Mouse (Mus musculus) embryonic facial prominence, embryonic 11.5 days (tissue): ENCODE measurements around the gene Pik3c2g. TPM values are rescaled to one million over a fixed set of nuclear protein-coding genes. Genes with fewer than 3 reads are reported as not detected.
"Not testable (repeated sequence)": the region's sequence is repeated elsewhere in the genome, so short reads cannot be mapped to it uniquely, and the experiment has no call there.

Experiments used
- ATAC-seq: fragments of 200-750 bp; cut with Nextera tagmentation; replicated peaks from 2 replicates; pipeline ENCODE4 v1.8.0; 2017; ENCODE audit warnings: low read depth; ENCODE audit not compliant: insufficient number of reproducible peaks, low FRiP score, low TSS enrichment
- DNase-seq: peaks from one replicate; pipeline ENCODE4 v3.0.0-alpha.2; 2015; ENCODE audit warnings: low spot score
- H3K27ac ChIP-seq: fragments of 300-500 bp; sonication (generic); replicated peaks from 2 replicates; pipeline ENCODE4 v1.5.1; 2014; ENCODE audit warnings: mild to moderate bottlenecking, low read depth, low read length, control low read depth
- H3K27me3 ChIP-seq: fragments of 300-500 bp; sonication (generic); 2 replicates; pipeline ENCODE4 v1.6.1; 2014; ENCODE audit warnings: mild to moderate bottlenecking, low read length, moderate library complexity, mixed read lengths; ENCODE audit not compliant: control insufficient read depth, insufficient read depth
- H3K36me3 ChIP-seq: fragments of 300-500 bp; sonication (generic); replicated peaks from 2 replicates; pipeline ENCODE4 v1.6.1; 2014; ENCODE audit warnings: low read depth, mild to moderate bottlenecking, low read length, moderate library complexity, mixed read lengths; ENCODE audit not compliant: control insufficient read depth, insufficient read depth
- H3K4me1 ChIP-seq: fragments of 300-500 bp; sonication (generic); 2 replicates; pipeline ENCODE4 v1.6.1; 2014; ENCODE audit warnings: low read length, mixed read lengths; ENCODE audit not compliant: control insufficient read depth, insufficient read depth
- H3K4me2 ChIP-seq: fragments of 300-500 bp; sonication (generic); 2 replicates; pipeline ENCODE4 v1.6.1; 2014; ENCODE audit warnings: low read depth, mild to moderate bottlenecking, control low read depth, low read length, moderate library complexity
- H3K4me3 ChIP-seq: fragments of 300-500 bp; sonication (generic); 2 replicates; pipeline ENCODE4 v1.5.1; 2014; ENCODE audit warnings: low read depth, low read length, control low read depth
- H3K9ac ChIP-seq: fragments of 300-500 bp; sonication (generic); replicated peaks from 2 replicates; pipeline ENCODE4 v1.6.1; 2014; ENCODE audit warnings: mild to moderate bottlenecking, control low read depth, low read length
- H3K9me3 ChIP-seq: fragments of 300-500 bp; sonication (generic); replicated peaks from 2 replicates; pipeline ENCODE4 v1.6.1; 2016; ENCODE audit warnings: mild to moderate bottlenecking, low read length, inconsistent platforms, mixed read lengths; ENCODE audit not compliant: control insufficient read depth
- WGBS: fragments of 180-500 bp; shearing (Covaris S2); extraction: QIAGEN DNeasy Blood & Tissue Kit; methylation state at CpG from one replicate; pipeline ENCODE4 v1.1.7; 2014; 5-methylcytosine and 5-hydroxymethylcytosine counted together
- polyA plus RNA-seq: library from polyadenylated mRNA; unstranded; fragments of >200 nt; fragmentation: Nextera tagmentation; extraction: Ambion mirVana; gene quantifications from 2 replicates; pipeline ENCODE4 v1.2.1, GENCODE M21; 2014

Pik3c2g gene
- polyA plus RNA-seq, 1 experiment from 2014 or later: 0.46 TPM

GRCm38 (mm10) chr6:139934861-139935260 lies 347.8 kb downstream of the Pik3c2g start:
- WGBS: 60% methylated on average over 2 of the region's 2 CpGs
- no peaks in the 10 kb centered on the region for H3K36me3 ChIP-seq
- no peak for ATAC-seq

GRCm38 (mm10) chr6:139937581-139937980 lies 350.6 kb downstream of the Pik3c2g start:
- H3K9me3 ChIP-seq, H3K4me2 ChIP-seq, H3K36me3 ChIP-seq, ATAC-seq, H3K27me3 ChIP-seq, H3K4me3 ChIP-seq, H3K9ac ChIP-seq, H3K27ac ChIP-seq, DNase-seq, H3K4me1 ChIP-seq: not testable (repeated sequence)
- WGBS: 89% methylated on average over 4 of the region's 4 CpGs

More at GRCm38 (mm10) chr6:139934861-139935260, 347.8 kb downstream of the Pik3c2g start:
- H3K4me1 ChIP-seq: no peaks in the 10 kb centered on the region
- H3K4me2 ChIP-seq: no peak overlapping the region
- no peak overlapping the region for H3K9ac ChIP-seq
- H3K27ac ChIP-seq: no peak overlapping the region
- H3K4me3 ChIP-seq: no peak overlapping the region
- H3K27me3 ChIP-seq: no peaks in the 10 kb centered on the region
- no peak for DNase-seq
- H3K9me3 ChIP-seq: no peaks in the 10 kb centered on the region

- DNase-seq: no peak
- Histone ChIP-seq H3K27me3 (no peaks in the 10 kb centered on the region), H3K36me3 (no peaks in the 10 kb centered on the region), H3K9ac (no peak overlapping the region), H3K4me1 (no peaks in the 10 kb centered on the region), H3K4me3 (no peak overlapping the region), H3K27ac (no peak overlapping the region), H3K4me2 (no peak overlapping the region), H3K9me3 (no peaks in the 10 kb centered on the region)
- ATAC-seq: no peak
- WGBS: 88% methylated on average over 8 of the region's 8 CpGs
These were observed 360.3 kb downstream of the Pik3c2g start for GRCm38 (mm10) chr6:139947106-139947879.

- H3K4me1 ChIP-seq: no peaks in the 10 kb centered on the region
- no peak overlapping the region for H3K4me2 ChIP-seq
- no peak overlapping the region for H3K27ac ChIP-seq
- no peak for ATAC-seq
- WGBS: 77% methylated on average over 12 of the region's 12 CpGs
- no peak for DNase-seq
- H3K27me3 ChIP-seq: no peaks in the 10 kb centered on the region
- no peak overlapping the region for H3K9ac ChIP-seq
- no peaks in the 10 kb centered on the region for H3K36me3 ChIP-seq
- H3K4me3 ChIP-seq: no peak overlapping the region
- H3K9me3 ChIP-seq: no peaks in the 10 kb centered on the region
These were observed 366.6 kb downstream of the Pik3c2g start for GRCm38 (mm10) chr6:139953596-139953995.

GRCm38 (mm10) chr6:139957531-139958241 lies 370.7 kb downstream of the Pik3c2g start:
- Histone ChIP-seq H3K4me1 (no peaks in the 10 kb centered on the region), H3K27ac (no peak overlapping the region), H3K27me3 (no peaks in the 10 kb centered on the region), H3K9me3 (no peaks in the 10 kb centered on the region), H3K4me2 (no peak overlapping the region), H3K4me3 (no peak overlapping the region), H3K36me3 (no peaks in the 10 kb centered on the region), H3K9ac (no peak overlapping the region)
- ATAC-seq (no peak), DNase-seq (no peak)
- 76% methylated on average over 7 of the region's 7 CpGs for WGBS

- H3K4me3 ChIP-seq: no peak overlapping the region
- no peaks in the 10 kb centered on the region for H3K4me1 ChIP-seq
- no peaks in the 10 kb centered on the region for H3K27me3 ChIP-seq
- H3K36me3 ChIP-seq: no peaks in the 10 kb centered on the region
- H3K9ac ChIP-seq: no peak overlapping the region
- no peak overlapping the region for H3K4me2 ChIP-seq
- DNase-seq (no peak), ATAC-seq (no peak)
- no peak overlapping the region for H3K27ac ChIP-seq
- no peaks in the 10 kb centered on the region for H3K9me3 ChIP-seq
- 61% methylated on average over 3 of the region's 3 CpGs for WGBS
These were observed 376.8 kb downstream of the Pik3c2g start for GRCm38 (mm10) chr6:139963775-139964174.

- Histone ChIP-seq H3K36me3 (no peaks in the 10 kb centered on the region), H3K27ac (no peak overlapping the region), H3K27me3 (no peaks in the 10 kb centered on the region), H3K9me3 (no peaks in the 10 kb centered on the region), H3K4me3 (no peak overlapping the region), H3K4me1 (no peaks in the 10 kb centered on the region), H3K9ac (no peak overlapping the region), H3K4me2 (no peak overlapping the region)
- 83% methylated on average over 3 of the region's 3 CpGs for WGBS
- ATAC-seq (no peak), DNase-seq (no peak)
These were observed 377.9 kb downstream of the Pik3c2g start for GRCm38 (mm10) chr6:139964895-139965294.

GRCm38 (mm10) chr6:139966684-139967083 lies 379.7 kb downstream of the Pik3c2g start:
- no peaks in the 10 kb centered on the region for H3K9me3 ChIP-seq
- ATAC-seq (no peak), DNase-seq (no peak)
- H3K4me3 ChIP-seq: no peak overlapping the region
- no peak overlapping the region for H3K9ac ChIP-seq
- no peaks in the 10 kb centered on the region for H3K27me3 ChIP-seq
- no peaks in the 10 kb centered on the region for H3K36me3 ChIP-seq
- 59% methylated on average over 6 of the region's 6 CpGs for WGBS
- no peaks in the 10 kb centered on the region for H3K4me1 ChIP-seq
- H3K4me2 ChIP-seq: no peak overlapping the region
- H3K27ac ChIP-seq: no peak overlapping the region
